Mouse (Mus musculus) liver, embryonic 12.5 days (tissue): Measurements from ENCODE around the gene Tmem251. TPM values are rescaled to one million over a fixed set of nuclear protein-coding genes. Genes with fewer than 3 reads are reported as not detected.

Source experiments
- ATAC-seq: fragments of 200-750 bp; cut with Nextera tagmentation; 2 replicates; pipeline ENCODE4 v1.8.0; 2017; ENCODE audit warnings: moderate number of reproducible peaks, mild to moderate bottlenecking, moderate library complexity
- H3K27ac ChIP-seq: fragments of 300-500 bp; sonication (generic); 2 replicates; pipeline ENCODE4 v1.5.1; 2016; ENCODE audit warnings: mild to moderate bottlenecking
- H3K27me3 ChIP-seq: fragments of 300-500 bp; sonication (generic); replicated peaks from 2 replicates; pipeline ENCODE4 v1.6.1; 2016; ENCODE audit warnings: mild to moderate bottlenecking, moderate library complexity
- H3K36me3 ChIP-seq: fragments of 300-500 bp; sonication (generic); 2 replicates; pipeline ENCODE4 v1.6.1; 2016; ENCODE audit warnings: mild to moderate bottlenecking, moderate library complexity
- H3K4me1 ChIP-seq: fragments of 300-500 bp; sonication (generic); 2 replicates; pipeline ENCODE4 v1.6.1; 2016
- H3K4me2 ChIP-seq: fragments of 300-500 bp; sonication (generic); 2 replicates; pipeline ENCODE4 v1.6.1; 2016; ENCODE audit warnings: mild to moderate bottlenecking, moderate library complexity
- H3K4me3 ChIP-seq: fragments of 300-500 bp; sonication (generic); 2 replicates; pipeline ENCODE4 v1.5.1; 2016; ENCODE audit warnings: mild to moderate bottlenecking, moderate library complexity
- H3K9ac ChIP-seq: fragments of 300-500 bp; sonication (generic); 2 replicates; pipeline ENCODE4 v1.6.1; 2016; ENCODE audit warnings: mild to moderate bottlenecking, moderate library complexity
- H3K9me3 ChIP-seq: fragments of 300-500 bp; sonication (generic); replicated peaks from 2 replicates; pipeline ENCODE4 v1.6.1; 2016; ENCODE audit warnings: mild to moderate bottlenecking, moderate library complexity
- WGBS: fragments of 180-500 bp; shearing (Covaris S2); methylation state at CpG from one replicate; pipeline ENCODE4 v1.1.7; 2016; ENCODE audit not compliant: insufficient replicate concordance; 5-methylcytosine and 5-hydroxymethylcytosine counted together
- polyA plus RNA-seq: library from polyadenylated mRNA; unstranded; fragments of >200 nt; fragmentation: Nextera tagmentation; extraction: Ambion mirVana; gene quantifications from 2 replicates; pipeline ENCODE4 v1.2.1, GENCODE M21; 2016

Gene Tmem251
- polyA plus RNA-seq, 1 experiment from 2014 or later: 12.3 TPM

DNA sequence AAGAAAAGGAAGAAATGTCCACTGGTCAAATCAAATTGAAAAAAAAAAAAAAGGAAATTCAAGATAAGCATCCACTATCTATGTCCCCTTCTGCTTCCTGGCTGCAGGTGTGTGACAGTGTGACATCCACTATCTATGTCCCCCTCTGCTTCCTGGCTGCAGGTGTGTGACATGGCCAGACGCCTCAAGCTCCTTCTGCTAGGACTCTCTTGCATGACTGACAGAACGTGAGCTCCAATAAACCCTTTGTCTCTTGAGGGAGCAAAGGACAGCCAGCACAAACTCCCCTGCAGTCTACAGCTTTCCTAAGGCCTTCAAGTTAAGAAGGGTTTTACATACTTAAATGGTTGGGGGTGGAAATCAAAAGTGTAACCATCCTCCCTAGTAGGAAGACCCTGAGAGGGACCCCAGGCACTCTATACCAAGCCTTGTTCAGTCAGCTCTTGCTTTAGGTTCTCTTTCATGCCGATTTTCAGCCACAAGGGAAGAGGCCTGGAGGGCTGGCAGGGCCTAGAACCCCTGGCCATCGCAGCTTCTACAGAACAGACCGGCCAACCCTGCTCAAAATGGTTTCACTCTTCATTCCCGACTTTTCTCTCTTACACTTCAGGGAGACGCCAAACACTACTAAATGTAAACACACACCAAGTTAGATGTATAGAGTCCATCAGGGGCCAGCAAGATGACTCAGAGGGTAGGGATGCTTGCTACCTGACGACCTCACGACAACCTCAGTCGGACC is 28.7 kb upstream of the Tmem251 start:
- ATAC-seq: no peak
- Histone ChIP-seq H3K9ac (no peak overlapping the region), H3K9me3 (no peaks in the 10 kb centered on the region), H3K36me3 (no peaks in the 10 kb centered on the region), H3K4me2 (no peak overlapping the region), H3K27me3 (no peaks in the 10 kb centered on the region), H3K4me3 (no peak overlapping the region), H3K27ac (no peak overlapping the region), H3K4me1 (peaks cover 4% of the 10 kb centered on the region; the same call in 1 of the 2 replicates)
- WGBS: 77% methylated on average over 10 of the region's 10 CpGs

GRCm38 (mm10) chr12:102719552-102720315 is 23.8 kb upstream of the Tmem251 start:
- WGBS: 38% methylated on average over 13 of the region's 13 CpGs
- Histone ChIP-seq H3K27me3 (0 out of 2 replicates have a peak, but pooled peaks cover 5% of the 10 kb centered on the region), H3K4me2 (no peak overlapping the region), H3K27ac (no peak overlapping the region), H3K4me3 (no peak overlapping the region), H3K36me3 (no peaks in the 10 kb centered on the region), H3K9ac (no peak overlapping the region), H3K4me1 (peaks cover 5% of the 10 kb centered on the region; the same call in 1 of the 2 replicates), H3K9me3 (no peaks in the 10 kb centered on the region)
- ATAC-seq: no peak

DNA sequence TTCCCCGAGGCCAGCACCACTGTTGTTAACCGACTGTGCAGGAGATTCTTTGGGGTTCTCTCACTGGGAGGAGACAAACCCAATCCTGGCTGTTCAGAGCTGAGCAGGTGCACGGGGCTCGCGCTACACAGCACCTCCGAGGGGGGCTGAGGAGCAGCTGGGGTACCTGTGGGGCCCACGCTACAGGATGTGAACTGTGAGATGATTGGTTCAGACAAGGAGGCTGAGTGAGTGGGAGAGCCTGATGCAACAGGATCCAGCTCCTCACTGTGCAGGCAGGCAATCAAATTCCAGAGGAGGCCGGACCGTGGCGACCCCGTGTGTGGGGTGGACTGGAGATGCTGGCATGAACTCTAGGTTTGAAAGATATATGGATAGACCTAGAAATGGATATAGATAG is 21.1 kb upstream of the Tmem251 start:
- WGBS: 70% methylated on average over 11 of the region's 11 CpGs
- no peak for ATAC-seq

DNA sequence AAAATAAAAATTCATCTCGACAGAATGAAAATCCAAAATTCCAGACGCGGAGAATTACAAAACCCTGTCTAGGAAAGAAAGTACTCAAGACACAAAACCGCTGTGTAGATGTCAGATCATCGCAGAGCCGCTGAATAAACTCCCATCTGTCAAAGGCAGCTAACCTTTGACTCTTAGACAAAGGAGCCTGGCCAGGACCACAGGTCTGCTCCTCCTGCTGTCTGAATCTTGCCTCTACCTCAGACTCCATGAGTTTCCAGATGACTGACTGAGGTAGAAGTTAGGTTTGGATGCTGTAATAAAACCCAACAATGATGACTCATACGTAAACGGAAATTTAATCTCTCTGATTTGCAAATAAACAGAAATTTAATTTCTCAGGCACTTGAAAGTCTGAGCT is 20.6 kb upstream of the Tmem251 start:
- H3K27me3 ChIP-seq: 0 out of 2 replicates have a peak, but pooled peaks cover 5% of the 10 kb centered on the region
- H3K4me2 ChIP-seq: no peak overlapping the region
- H3K27ac ChIP-seq: no peak overlapping the region
- WGBS: 71% methylated on average over 8 of the region's 8 CpGs
- no peak for ATAC-seq
- H3K36me3 ChIP-seq: no peaks in the 10 kb centered on the region
- H3K4me1 ChIP-seq: peaks cover 15% of the 10 kb centered on the region; the same call in 1 of the 2 replicates
- H3K9me3 ChIP-seq: no peaks in the 10 kb centered on the region
- H3K4me3 ChIP-seq: no peak overlapping the region
- no peak overlapping the region for H3K9ac ChIP-seq

More for the DNA sequence above, 21.1 kb upstream of the Tmem251 start:
- Histone ChIP-seq H3K9me3 (no peaks in the 10 kb centered on the region), H3K27me3 (0 out of 2 replicates have a peak, but pooled peaks cover 5% of the 10 kb centered on the region), H3K9ac (no peak overlapping the region), H3K4me1 (peaks cover 15% of the 10 kb centered on the region; the same call in 1 of the 2 replicates), H3K4me2 (no peak overlapping the region), H3K36me3 (no peaks in the 10 kb centered on the region), H3K27ac (no peak overlapping the region), H3K4me3 (no peak overlapping the region)

- Histone ChIP-seq H3K9me3 (no peaks in the 10 kb centered on the region), H3K4me1 (peaks cover 15% of the 10 kb centered on the region; the same call in 1 of the 2 replicates), H3K4me2 (no peak overlapping the region), H3K4me3 (no peak overlapping the region), H3K27ac (no peak overlapping the region), H3K36me3 (no peaks in the 10 kb centered on the region), H3K27me3 (0 out of 2 replicates have a peak, but pooled peaks cover 5% of the 10 kb centered on the region), H3K9ac (no peak overlapping the region)
- WGBS: 55% methylated on average over 6 of the region's 6 CpGs
- ATAC-seq: no peak
Measured at GRCm38 (mm10) chr12:102723861-102724260, 19.7 kb upstream of the Tmem251 start.

DNA sequence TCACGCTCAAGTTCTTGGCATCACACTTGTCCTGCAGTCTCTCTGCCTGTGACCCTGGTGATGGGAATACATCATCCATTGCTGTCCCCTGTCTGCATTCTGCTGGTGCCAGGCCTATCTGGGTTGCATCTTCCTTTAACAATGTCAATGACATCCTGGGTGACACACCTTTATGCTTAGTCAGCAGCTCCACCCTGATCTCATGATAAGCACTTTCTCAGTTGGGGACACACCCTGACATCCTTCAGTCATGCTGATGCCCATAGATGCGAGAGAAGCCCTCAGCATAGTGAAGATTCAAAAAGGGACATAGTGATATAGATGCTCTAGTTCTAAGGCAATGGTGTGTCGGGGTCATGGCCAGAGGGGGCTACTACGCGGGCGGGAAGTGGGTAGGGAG is 18.4 kb upstream of the Tmem251 start:
- no peak overlapping the region for H3K9ac ChIP-seq
- no peak overlapping the region for H3K4me3 ChIP-seq
- 73% methylated on average over 6 of the region's 6 CpGs for WGBS
- 0 out of 2 replicates have a peak, but pooled peaks cover 5% of the 10 kb centered on the region for H3K27me3 ChIP-seq
- H3K4me1 ChIP-seq: peaks cover 14% of the 10 kb centered on the region
- no peak for ATAC-seq
- no peaks in the 10 kb centered on the region for H3K36me3 ChIP-seq
- no peaks in the 10 kb centered on the region for H3K9me3 ChIP-seq
- no peak overlapping the region for H3K27ac ChIP-seq
- no peak overlapping the region for H3K4me2 ChIP-seq

- ATAC-seq: no peak
- Histone ChIP-seq H3K27ac (no peak overlapping the region), H3K9me3 (no peaks in the 10 kb centered on the region), H3K27me3 (0 out of 2 replicates have a peak, but pooled peaks cover 5% of the 10 kb centered on the region), H3K4me2 (no peak overlapping the region), H3K9ac (no peak overlapping the region), H3K4me1 (peaks cover 20% of the 10 kb centered on the region), H3K36me3 (no peaks in the 10 kb centered on the region), H3K4me3 (no peak overlapping the region)
- 60% methylated on average over 7 of the region's 7 CpGs for WGBS
Measured at GRCm38 (mm10) chr12:102725761-102726175, 17.8 kb upstream of the Tmem251 start.

DNA sequence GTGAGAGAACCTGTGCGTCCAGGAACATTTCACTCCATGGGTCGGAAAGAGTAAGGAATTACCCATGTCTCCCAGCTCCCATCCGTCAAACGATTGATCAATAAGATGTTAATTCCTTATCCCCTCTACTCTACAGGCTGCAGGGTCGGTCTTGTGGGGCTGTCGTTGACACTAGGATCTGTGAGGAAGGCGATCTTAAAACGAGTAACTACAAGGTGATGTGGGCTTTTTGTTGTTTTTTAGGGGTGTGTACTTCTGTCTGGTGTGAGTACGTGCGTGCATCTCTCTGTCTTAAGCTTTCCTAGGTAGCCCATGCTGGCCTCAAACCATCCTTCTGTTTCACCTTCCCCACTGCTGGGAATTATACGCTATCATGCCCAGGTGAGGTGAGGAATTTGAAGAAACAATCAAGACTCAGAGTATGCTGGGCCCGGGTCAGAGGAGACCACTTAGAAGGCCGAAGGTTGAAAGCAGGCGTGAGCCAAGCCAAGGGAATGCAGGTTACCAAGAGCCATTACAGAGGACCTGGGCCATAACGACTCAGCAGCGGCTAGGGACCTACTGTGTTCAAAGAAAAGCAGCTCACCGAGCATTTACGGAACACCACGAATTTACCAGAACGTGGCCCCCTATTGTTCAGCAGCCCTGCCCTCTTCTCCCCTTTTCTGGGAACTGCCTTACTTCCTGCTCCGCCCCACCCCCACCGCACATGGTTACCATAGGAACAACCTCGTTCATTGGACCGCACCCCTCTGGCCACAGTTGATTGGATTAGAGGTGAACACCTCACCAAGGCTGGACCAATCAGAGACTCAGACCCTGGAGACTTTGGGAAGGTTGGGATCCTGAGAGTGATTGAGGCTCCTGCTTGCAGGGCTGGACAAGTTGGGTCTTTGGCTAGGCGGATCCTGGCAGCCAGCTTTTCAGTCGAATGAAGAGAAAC is 13.4 kb upstream of the Tmem251 start:
- Histone ChIP-seq H3K27ac (no peak overlapping the region), H3K36me3 (no peaks in the 10 kb centered on the region), H3K27me3 (no peaks in the 10 kb centered on the region), H3K9ac (no peak overlapping the region), H3K9me3 (no peaks in the 10 kb centered on the region), H3K4me3 (peak overlapping the region; percentile 28), H3K4me2 (peak overlapping the region; percentile 57), H3K4me1 (peaks cover 40% of the 10 kb centered on the region)
- 35% methylated on average over 26 of the region's 26 CpGs for WGBS
- ATAC-seq: peak; percentile 92

- no peak for ATAC-seq
- no peaks in the 10 kb centered on the region for H3K36me3 ChIP-seq
- H3K27me3 ChIP-seq: no peaks in the 10 kb centered on the region
- no peak overlapping the region for H3K9ac ChIP-seq
- no peaks in the 10 kb centered on the region for H3K9me3 ChIP-seq
- no peak overlapping the region for H3K27ac ChIP-seq
- WGBS: 43% methylated on average over 16 of the region's 16 CpGs
- H3K4me2 ChIP-seq: peak overlapping the region; percentile 57
- H3K4me3 ChIP-seq: no peak overlapping the region
- H3K4me1 ChIP-seq: peaks cover 32% of the 10 kb centered on the region
Measured at GRCm38 (mm10) chr12:102730798-102731619, 12.6 kb upstream of the Tmem251 start.

DNA sequence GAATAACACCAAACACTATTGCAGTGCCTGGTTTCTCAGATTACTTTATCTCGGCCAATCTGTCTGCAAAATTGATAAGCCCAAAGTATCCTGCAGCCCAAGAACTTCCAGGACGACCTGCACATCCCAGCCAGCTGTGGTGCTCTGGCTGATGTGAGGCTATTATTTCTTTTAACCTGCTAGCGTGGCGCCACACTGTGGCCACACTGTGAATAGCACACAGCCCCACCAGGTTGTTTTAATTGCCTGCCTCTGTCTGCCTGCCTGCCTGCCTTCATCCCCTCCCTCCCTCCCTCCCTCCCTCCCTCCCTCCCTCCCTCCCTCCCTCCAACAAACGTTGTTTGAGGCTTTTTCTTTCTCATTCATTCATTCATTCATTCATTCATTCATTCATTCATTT is 10.2 kb upstream of the Tmem251 start:
- no peak overlapping the region for H3K4me2 ChIP-seq
- H3K36me3 ChIP-seq: no peaks in the 10 kb centered on the region
- H3K9ac ChIP-seq: no peak overlapping the region
- H3K4me1 ChIP-seq: peaks cover 32% of the 10 kb centered on the region
- 6% methylated on average over 4 of the region's 5 CpGs for WGBS
- ATAC-seq: no peak
- no peak overlapping the region for H3K27ac ChIP-seq
- no peaks in the 10 kb centered on the region for H3K27me3 ChIP-seq
- H3K4me3 ChIP-seq: no peak overlapping the region
- no peaks in the 10 kb centered on the region for H3K9me3 ChIP-seq

DNA sequence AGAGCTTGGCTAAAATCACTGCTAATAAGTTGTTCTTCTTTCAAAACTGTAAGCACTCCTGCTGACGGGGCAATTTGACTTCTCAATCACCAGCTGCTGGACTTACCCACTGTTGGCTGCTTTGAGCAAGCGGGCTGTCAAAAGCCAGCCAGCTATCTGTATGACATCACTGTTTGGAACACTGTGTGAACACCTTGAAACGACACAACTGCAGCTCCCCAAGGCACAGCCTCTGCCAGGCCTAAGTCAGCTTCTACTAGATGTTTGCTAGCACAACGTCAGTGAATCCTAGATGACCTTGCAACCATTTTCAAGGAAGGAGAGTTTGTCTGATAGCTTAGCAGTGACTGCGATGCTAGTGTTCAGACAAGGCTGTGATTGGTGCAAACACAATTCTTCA is 4.5 kb upstream of the Tmem251 start:
- H3K4me2 ChIP-seq: no peak overlapping the region
- no peak for ATAC-seq
- H3K4me1 ChIP-seq: peaks cover 13% of the 10 kb centered on the region
- no peak overlapping the region for H3K4me3 ChIP-seq
- H3K27me3 ChIP-seq: no peaks in the 10 kb centered on the region
- no peaks in the 10 kb centered on the region for H3K9me3 ChIP-seq
- peaks cover 8% of the 10 kb centered on the region for H3K36me3 ChIP-seq
- no peak overlapping the region for H3K9ac ChIP-seq
- WGBS: 74% methylated on average over 5 of the region's 5 CpGs
- H3K27ac ChIP-seq: no peak overlapping the region
